ENCODE assay signal across 7 mouse cellular contexts in genomic region chr6:54759942-54760498, GRCm38 (mm10). TPM values are rescaled to one million over a fixed set of nuclear protein-coding genes. Genes with fewer than 3 reads are reported as not detected.
DNase-seq lines count a peak whose midpoint lies in the region; ATAC-seq and TF ChIP-seq lines count a peak whose summit lies in the region.

No protein-coding gene starts in this region.

- 3% methylated on average over 11 of the region's 11 CpGs for WGBS in heart, embryonic 16.5 days

- no peak overlapping the region for H3K9ac ChIP-seq in ES-Bruce4 (ENCODE audit: low read depth, poor library complexity, severe bottlenecking)
- H3K9ac ChIP-seq in heart, embryonic 16.5 days (ENCODE audit: low read length) = no peak overlapping the region

- no peak for TF ChIP-seq POLR2A in ES-Bruce4 (IDR thresholded peaks at IDR 0.05; ENCODE audit: insufficient read depth, low read length)

- H3K27ac ChIP-seq in ES-Bruce4 (ENCODE audit: insufficient read depth, low read length) = no peak overlapping the region
- no peak overlapping the region for H3K27ac ChIP-seq in heart, embryonic 16.5 days (ENCODE audit: low read length)

- DNase-seq in brain, adult 2 months (ENCODE audit: low read depth, low spot score) = peak; percentile 77
- DNase-seq in layer of hippocampus, adult 8-10 months (ENCODE audit: low spot score in 2 of 2) = peak; percentile 28 to 34
- peak; percentile 44 for DNase-seq in lung, postnatal 36 days
- DNase-seq in right cerebral cortex, postnatal 10 days (ENCODE audit: low spot score in 2 of 2) = peak; percentile 30 to 57
- DNase-seq in urinary bladder, postnatal 14 days (ENCODE audit: low spot score) = no peak

- peaks cover 8% of the 10 kb centered on the region for H3K9me3 ChIP-seq in ES-Bruce4 (replicated peaks; ENCODE audit: control insufficient read depth, insufficient read depth, low read length, poor library complexity, severe bottlenecking)
- H3K9me3 ChIP-seq in heart, embryonic 16.5 days (replicated peaks; ENCODE audit: control insufficient read depth, low read length) = no peaks in the 10 kb centered on the region

- H3K27me3 ChIP-seq in ES-Bruce4 (ENCODE audit: control insufficient read depth, insufficient read depth, low read length, poor library complexity, severe bottlenecking) = no peaks in the 10 kb centered on the region
- H3K27me3 ChIP-seq in heart, embryonic 16.5 days (ENCODE audit: control insufficient read depth, insufficient read depth, low read length) = no peaks in the 10 kb centered on the region

- peak; percentile 42; the same call in 1 of the 2 replicates for TF ChIP-seq EP300 in ES-Bruce4 (IDR thresholded peaks at IDR 0.05; ENCODE audit: insufficient read depth, low read depth, low read length)

- ATAC-seq in heart, embryonic 16.5 days (replicated peaks; ENCODE audit: extremely low read depth, insufficient read depth, low FRiP score) = peak; percentile 45; the same call in 1 of the 2 replicates

- TF ChIP-seq CTCF in ES-Bruce4 (IDR thresholded peaks at IDR 0.05; ENCODE audit: low read depth, low read length) = no peak

- H3K36me3 ChIP-seq in ES-Bruce4 (ENCODE audit: control insufficient read depth, insufficient read depth, low read length, poor library complexity, severe bottlenecking) = no peaks in the 10 kb centered on the region
- no peaks in the 10 kb centered on the region for H3K36me3 ChIP-seq in heart, embryonic 16.5 days (ENCODE audit: control insufficient read depth, insufficient read depth)

- peaks cover 8% of the 10 kb centered on the region for H3K4me1 ChIP-seq in ES-Bruce4 (ENCODE audit: control insufficient read depth, insufficient read depth, low read length)
- H3K4me1 ChIP-seq in heart, embryonic 16.5 days (ENCODE audit: control insufficient read depth, insufficient read depth, low read length) = peaks cover 20% of the 10 kb centered on the region

- H3K4me2 ChIP-seq in heart, embryonic 16.5 days (ENCODE audit: low read depth, low read length) = peak overlapping the region; percentile 56

- H3K4me3 ChIP-seq in ES-Bruce4 (ENCODE audit: low read depth, low read length) = no peak overlapping the region; the same call in 1 of the 2 replicates
- peak overlapping the region; percentile 11 for H3K4me3 ChIP-seq in heart, embryonic 16.5 days (ENCODE audit: low read length)

RNA-seq across cellular contexts. Expression of gene Znrf2, which starts 56.7 kb away (rescaled TPM):
- 34.5 and 37.0 TPM in 2 replicates for polyA plus RNA-seq in ES-Bruce4 (2011; ENCODE audit: insufficient read depth, insufficient read length, low read depth, missing spikeins)
- 3.1 and 3.3 TPM in 2 replicates for polyA plus RNA-seq in heart, embryonic 16.5 days (2015; fragmentation: Nextera tagmentation; extraction: Ambion mirVana)
- total RNA-seq in layer of hippocampus, adult 8-10 months (2022) = 10 to 100 TPM; 20.1 to 33.5 (median 22.8) TPM
